Mouse (Mus musculus) lung, postnatal 0 days (tissue): ENCODE data around the gene Cnn2. TPM values are rescaled to one million over a fixed set of nuclear protein-coding genes. Genes with fewer than 3 reads are reported as not detected.

Source experiments
- ATAC-seq: fragments of 200-750 bp; cut with Nextera tagmentation; 2 replicates; pipeline ENCODE4 v1.8.0; 2017; ENCODE audit warnings: moderate library complexity
- DNase-seq: peaks from one replicate; pipeline ENCODE4 v3.0.0-alpha.2; 2016; ENCODE audit warnings: low spot score
- H3K27ac ChIP-seq: fragments of 300-500 bp; sonication (generic); 2 replicates; pipeline ENCODE4 v1.5.1; 2014; ENCODE audit warnings: antibody characterized with exemption, mild to moderate bottlenecking, low read length, mixed read lengths
- H3K27me3 ChIP-seq: fragments of 300-500 bp; sonication (generic); replicated peaks from 2 replicates; pipeline ENCODE4 v1.6.1; 2014; ENCODE audit warnings: low read length, mixed read lengths; ENCODE audit not compliant: insufficient read depth
- H3K36me3 ChIP-seq: fragments of 300-500 bp; sonication (generic); 2 replicates; pipeline ENCODE4 v1.6.1; 2014; ENCODE audit warnings: low read length, mixed read lengths; ENCODE audit not compliant: insufficient read depth
- H3K4me1 ChIP-seq: fragments of 300-500 bp; sonication (generic); 2 replicates; pipeline ENCODE4 v1.6.1; 2014; ENCODE audit warnings: antibody characterized with exemption, low read depth, low read length, mixed read lengths; ENCODE audit not compliant: insufficient read depth
- H3K4me2 ChIP-seq: fragments of 300-500 bp; sonication (generic); replicated peaks from 2 replicates; pipeline ENCODE4 v1.6.1; 2014; ENCODE audit warnings: low read depth, mild to moderate bottlenecking, low read length, moderate library complexity, mixed read lengths
- H3K4me3 ChIP-seq: fragments of 300-500 bp; sonication (generic); 2 replicates; pipeline ENCODE4 v1.5.1; 2014; ENCODE audit warnings: low read depth, low read length
- H3K9ac ChIP-seq: fragments of 300-500 bp; sonication (generic); replicated peaks from 2 replicates; pipeline ENCODE4 v1.6.1; 2014; ENCODE audit warnings: low read depth, mild to moderate bottlenecking
- H3K9me3 ChIP-seq: fragments of 300-500 bp; sonication (generic); 2 replicates; pipeline ENCODE4 v1.6.1; 2016; ENCODE audit warnings: low read length, mixed read lengths
- CTCF ChIP-seq: IDR thresholded peaks from 2 replicates; pipeline ENCODE4 v1.5.1; 2016; ENCODE audit warnings: antibody characterized with exemption, mild to moderate bottlenecking
- EP300 ChIP-seq: IDR thresholded peaks from 2 replicates; pipeline ENCODE4 v1.6.1; 2016; ENCODE audit warnings: antibody characterized with exemption, mild to moderate bottlenecking, control low read depth
- WGBS: fragments of 180-500 bp; shearing (Covaris S2); extraction: QIAGEN DNeasy Blood & Tissue Kit; methylation state at CpG from one replicate; pipeline ENCODE4 v1.1.7; 2014; 5-methylcytosine and 5-hydroxymethylcytosine counted together
- polyA plus RNA-seq: library from polyadenylated mRNA; unstranded; fragments of >200 nt; fragmentation: Nextera tagmentation; extraction: Ambion mirVana; gene quantifications from 2 replicates; pipeline ENCODE4 v1.2.1, GENCODE M21; 2015

The Cnn2 gene
- 483 and 567 TPM in 2 replicates for polyA plus RNA-seq

- H3K36me3 ChIP-seq: peaks cover 27% of the 10 kb centered on the region
- under 1% methylated on average over 51 of the region's 59 CpGs for WGBS
- DNase-seq (peak; percentile 87), ATAC-seq (peak; percentile 13)
- peak within 1 kb of the TSS; percentile 82 for H3K4me2 ChIP-seq
- no peaks in the 10 kb centered on the region for H3K27me3 ChIP-seq
- peak within 1 kb of the TSS; percentile 95 for H3K9ac ChIP-seq
- H3K9me3 ChIP-seq: no peaks in the 10 kb centered on the region
- peaks cover 21% of the 10 kb centered on the region; the same call in 1 of the 2 replicates for H3K4me1 ChIP-seq
- TF ChIP-seq CTCF (no peak), EP300 (peak; percentile 76; the same call in 1 of the 2 replicates)
- H3K4me3 ChIP-seq: peak within 1 kb of the TSS; percentile 82
- H3K27ac ChIP-seq: peak within 1 kb of the TSS; percentile 99
These were observed at the start of gene Cnn2 for GRCm38 (mm10) chr10:79988506-79989271. Cnn2 (plus strand) TSS chr10:79988584.

- no peak overlapping the region for H3K4me2 ChIP-seq
- ATAC-seq (no peak), DNase-seq (no peak)
- H3K4me3 ChIP-seq: no peak overlapping the region
- H3K36me3 ChIP-seq: no peaks in the 10 kb centered on the region
- peaks cover 35% of the 10 kb centered on the region for H3K4me1 ChIP-seq
- no peaks in the 10 kb centered on the region for H3K27me3 ChIP-seq
- H3K27ac ChIP-seq: no peak overlapping the region
- TF ChIP-seq CTCF: no peak
- TF ChIP-seq EP300: no peak
- WGBS: 40% methylated on average over 7 of the region's 7 CpGs
- H3K9me3 ChIP-seq: no peaks in the 10 kb centered on the region
- H3K9ac ChIP-seq: no peak overlapping the region
These were observed 47.6 kb upstream of the Cnn2 start for GRCm38 (mm10) chr10:79940749-79941148.

- H3K9ac ChIP-seq: no peak overlapping the region
- 80% methylated on average over 1 of the region's 1 CpGs for WGBS
- TF ChIP-seq EP300: no peak
- TF ChIP-seq CTCF: no peak
- no peaks in the 10 kb centered on the region for H3K36me3 ChIP-seq
- H3K27ac ChIP-seq: no peak overlapping the region
- no peak overlapping the region for H3K4me2 ChIP-seq
- no peak overlapping the region for H3K4me3 ChIP-seq
- DNase-seq (no peak), ATAC-seq (no peak)
- peaks cover 25% of the 10 kb centered on the region; the same call in 1 of the 2 replicates for H3K4me1 ChIP-seq
- H3K27me3 ChIP-seq: no peaks in the 10 kb centered on the region
- no peaks in the 10 kb centered on the region for H3K9me3 ChIP-seq
These were observed 45.4 kb upstream of the Cnn2 start for GRCm38 (mm10) chr10:79942988-79943387.

GRCm38 (mm10) chr10:79943471-79943901 is 44.9 kb upstream of the Cnn2 start:
- H3K27ac ChIP-seq: no peak overlapping the region
- TF ChIP-seq CTCF (no peak), EP300 (no peak)
- no peak overlapping the region for H3K4me3 ChIP-seq
- ATAC-seq: no peak
- no peaks in the 10 kb centered on the region for H3K9me3 ChIP-seq
- peaks cover 22% of the 10 kb centered on the region; the same call in 1 of the 2 replicates for H3K4me1 ChIP-seq
- 0 out of 2 replicates have a peak, but pooled peaks cover 2% of the 10 kb centered on the region for H3K36me3 ChIP-seq
- H3K9ac ChIP-seq: no peak overlapping the region
- no peak for DNase-seq
- no peaks in the 10 kb centered on the region for H3K27me3 ChIP-seq
- no peak overlapping the region for H3K4me2 ChIP-seq
- WGBS: 55% methylated on average over 9 of the region's 9 CpGs

DNA sequence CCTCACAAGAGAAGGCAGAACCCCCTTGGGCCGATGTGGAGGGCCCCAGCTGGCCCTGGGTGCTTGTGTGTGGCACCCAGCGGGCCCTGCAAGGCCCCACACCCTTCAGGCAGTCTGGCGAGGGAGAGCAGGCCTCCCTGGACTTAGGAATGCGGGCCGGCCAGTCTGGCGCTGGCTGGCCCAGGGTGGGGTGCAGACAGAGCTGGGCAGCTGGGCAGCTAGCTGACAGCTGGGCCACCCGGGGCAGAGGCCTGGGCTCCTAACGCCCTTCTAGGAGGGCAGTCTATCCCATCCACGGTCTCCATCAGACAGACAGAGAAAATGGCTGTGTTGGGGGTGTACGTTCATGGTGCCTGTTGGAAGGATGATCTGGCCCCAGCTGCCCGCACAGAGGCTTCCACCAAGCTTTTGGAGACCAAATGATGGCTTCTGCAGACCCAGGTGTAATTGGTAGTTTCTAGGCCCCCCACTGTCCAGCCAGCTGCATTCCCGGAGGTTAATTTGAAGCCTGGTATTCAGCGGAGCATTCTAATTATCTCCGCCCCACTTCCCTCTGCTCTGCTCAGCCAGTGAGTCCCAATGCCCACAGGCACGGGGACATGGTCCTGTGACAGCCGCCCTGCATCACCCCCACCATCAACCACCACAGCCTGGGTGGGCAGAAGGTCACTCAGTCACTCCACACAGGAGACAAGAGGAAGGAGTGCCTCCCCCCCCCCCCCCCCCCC is 42.7 kb upstream of the Cnn2 start:
- peaks cover 22% of the 10 kb centered on the region; the same call in 1 of the 2 replicates for H3K36me3 ChIP-seq
- ATAC-seq: peak; percentile 89
- TF ChIP-seq EP300 (no peak), CTCF (no peak)
- H3K4me2 ChIP-seq: peak overlapping the region; percentile 25; the same call in 1 of the 2 replicates
- no peaks in the 10 kb centered on the region for H3K9me3 ChIP-seq
- H3K27me3 ChIP-seq: no peaks in the 10 kb centered on the region
- peak overlapping the region; percentile 84 for H3K27ac ChIP-seq
- no peak overlapping the region for H3K4me3 ChIP-seq
- no peak overlapping the region for H3K9ac ChIP-seq
- H3K4me1 ChIP-seq: peaks cover 22% of the 10 kb centered on the region; the same call in 1 of the 2 replicates
- WGBS: 37% methylated on average over 16 of the region's 16 CpGs
- peak; percentile 77 for DNase-seq

DNA sequence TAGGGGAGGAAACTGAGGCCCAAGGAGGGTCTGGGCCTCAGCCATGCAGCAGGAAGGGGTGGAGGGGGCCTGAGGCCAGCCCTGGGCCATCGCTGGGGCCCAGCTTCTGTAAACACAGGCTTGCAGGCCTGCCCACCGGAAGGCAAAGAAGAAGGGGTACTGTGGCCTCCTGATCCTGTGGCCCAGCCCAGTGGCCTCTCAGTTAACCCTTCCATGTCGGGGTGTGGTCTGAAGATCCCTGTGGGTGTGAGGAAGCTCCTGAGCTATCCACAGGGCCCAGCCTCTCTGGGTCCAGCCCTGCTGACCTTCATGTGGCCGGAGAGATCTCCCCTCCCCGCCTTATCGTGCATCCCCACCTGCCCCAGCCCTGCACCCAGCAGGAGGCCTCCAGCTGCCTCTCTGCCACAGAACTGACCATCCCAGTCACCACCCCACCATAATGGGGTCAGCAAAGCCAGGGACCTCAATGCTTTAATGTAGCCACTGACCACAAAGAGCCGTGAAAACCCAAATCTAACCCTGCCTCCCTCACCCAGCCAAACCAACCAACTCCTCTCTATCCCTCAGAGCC is 41.5 kb upstream of the Cnn2 start:
- TF ChIP-seq CTCF: no peak
- no peak for TF ChIP-seq EP300
- ATAC-seq: peak; percentile 9; the same call in 1 of the 2 replicates
- Histone ChIP-seq H3K27ac (peak overlapping the region; percentile 84; the same call in 1 of the 2 replicates), H3K4me1 (peaks cover 22% of the 10 kb centered on the region; the same call in 1 of the 2 replicates), H3K9me3 (no peaks in the 10 kb centered on the region), H3K4me3 (no peak overlapping the region), H3K4me2 (0 out of 2 replicates have a peak overlapping the region, but pooled peaks have one; percentile 19), H3K36me3 (peaks cover 30% of the 10 kb centered on the region), H3K27me3 (no peaks in the 10 kb centered on the region), H3K9ac (no peak overlapping the region)
- WGBS: 22% methylated on average over 7 of the region's 7 CpGs
- peak; percentile 42 for DNase-seq
